Mouse (Mus musculus): ENCODE data around the gene Sh3kbp1. TPM values are rescaled to one million over a fixed set of nuclear protein-coding genes. Genes with fewer than 3 reads are reported as not detected.

Sh3kbp1 gene
- polyA plus RNA-seq, 2 experiments: 4.0 to 9.9 TPM

DNA sequence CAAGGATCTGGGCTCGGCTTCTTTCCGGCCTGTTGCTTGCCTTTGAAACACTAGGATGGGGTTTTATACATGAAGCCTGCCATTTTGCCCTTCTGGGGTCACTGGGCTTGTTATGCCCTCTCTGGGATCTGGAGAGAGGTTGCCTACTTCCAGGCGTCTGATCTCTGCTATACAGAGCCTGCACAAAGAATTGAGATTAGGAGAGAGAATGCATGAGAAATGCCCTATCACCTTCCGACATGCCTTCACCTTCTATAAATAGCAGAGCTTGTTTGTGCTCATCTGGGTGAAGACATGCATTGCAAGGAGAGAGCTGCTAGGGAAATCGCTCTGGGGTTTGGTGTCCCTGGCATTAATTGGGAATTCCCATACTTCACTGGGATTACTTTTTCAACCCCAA, 301.1 kb downstream of the Sh3kbp1 start:
- 47% methylated on average over 5 of the region's 5 CpGs for WGBS (ENCODE audit: insufficient replicate concordance)
- H3K36me3 ChIP-seq (replicated peaks; ENCODE audit: control insufficient read depth, insufficient read depth, low read depth): no peaks in the 10 kb centered on the region
- TF ChIP-seq EP300 (IDR thresholded peaks at IDR 0.05; ENCODE audit: low read depth) (no peak), CTCF (IDR thresholded peaks at IDR 0.05; ENCODE audit: low read depth) (no peak)
- ATAC-seq (ENCODE audit: insufficient read depth): no peak
- no peak overlapping the region for H3K9ac ChIP-seq (replicated peaks)
- H3K9me3 ChIP-seq (ENCODE audit: control insufficient read depth, low read length): no peaks in the 10 kb centered on the region
- no peak overlapping the region for H3K27ac ChIP-seq
- H3K4me1 ChIP-seq (replicated peaks; ENCODE audit: control insufficient read depth in 2 of 2, insufficient read depth in 2 of 2, low read length in 1 of 2): no peaks in the 10 kb centered on the region
- H3K27me3 ChIP-seq (ENCODE audit: control insufficient read depth, insufficient read depth, low read length): no peaks in the 10 kb centered on the region
- no peak for DNase-seq (ENCODE audit: low read depth in 3 of 3, low spot score in 3 of 3)
- H3K4me2 ChIP-seq (ENCODE audit: low read depth): no peak overlapping the region
- H3K4me3 ChIP-seq (ENCODE audit: insufficient read depth in 1 of 2, low read depth in 2 of 2, low read length in 2 of 2): no peak overlapping the region

- no peak for DNase-seq (ENCODE audit: low read depth in 3 of 3, low spot score in 3 of 3)
- Histone ChIP-seq H3K36me3 (replicated peaks; ENCODE audit: control insufficient read depth, insufficient read depth, low read depth) (no peaks in the 10 kb centered on the region), H3K4me1 (replicated peaks; ENCODE audit: control insufficient read depth in 2 of 2, insufficient read depth in 2 of 2, low read length in 1 of 2) (no peaks in the 10 kb centered on the region), H3K9ac (replicated peaks) (no peak overlapping the region), H3K4me2 (ENCODE audit: low read depth) (no peak overlapping the region), H3K9me3 (ENCODE audit: control insufficient read depth, low read length) (no peaks in the 10 kb centered on the region), H3K27ac (no peak overlapping the region), H3K27me3 (ENCODE audit: control insufficient read depth, insufficient read depth, low read length) (no peaks in the 10 kb centered on the region), H3K4me3 (ENCODE audit: insufficient read depth in 1 of 2, low read depth in 2 of 2, low read length in 2 of 2) (no peak overlapping the region)
- TF ChIP-seq EP300 (IDR thresholded peaks at IDR 0.05; ENCODE audit: low read depth) (no peak), CTCF (IDR thresholded peaks at IDR 0.05; ENCODE audit: low read depth) (no peak)
- WGBS (ENCODE audit: insufficient replicate concordance): 48% methylated on average over 3 of the region's 3 CpGs
- no peak for ATAC-seq (ENCODE audit: insufficient read depth)
These were observed 301.8 kb downstream of the Sh3kbp1 start for GRCm38 (mm10) chrX:159928834-159929233.

DNA sequence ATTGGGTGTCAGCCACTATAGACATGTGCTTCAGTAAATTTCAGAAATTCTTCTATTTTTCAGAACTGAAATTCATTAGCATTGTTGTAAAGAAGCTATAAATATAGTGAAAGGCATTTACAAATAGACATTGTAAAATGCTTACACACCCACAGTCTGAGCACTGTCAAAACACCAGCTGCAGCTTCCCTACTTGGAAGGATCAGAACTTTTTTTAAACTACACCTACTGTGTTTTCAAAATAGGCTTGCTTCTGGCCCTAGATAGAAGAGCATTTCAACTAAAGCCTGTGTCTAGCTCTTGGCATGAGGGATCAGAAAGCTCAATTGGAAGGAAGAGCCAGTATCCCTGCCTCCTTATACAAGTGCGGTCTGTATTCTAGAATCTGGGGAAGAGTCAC, 305.0 kb downstream of the Sh3kbp1 start:
- no peaks in the 10 kb centered on the region for H3K36me3 ChIP-seq (replicated peaks; ENCODE audit: control insufficient read depth, insufficient read depth, low read depth)
- no peak overlapping the region for H3K4me2 ChIP-seq (ENCODE audit: low read depth)
- TF ChIP-seq CTCF (IDR thresholded peaks at IDR 0.05; ENCODE audit: low read depth): no peak
- no peak for TF ChIP-seq EP300 (IDR thresholded peaks at IDR 0.05; ENCODE audit: low read depth)
- DNase-seq (ENCODE audit: low read depth in 3 of 3, low spot score in 3 of 3) (no peak), ATAC-seq (ENCODE audit: insufficient read depth) (no peak)
- H3K9ac ChIP-seq (replicated peaks): no peak overlapping the region
- 75% methylated on average over 1 of the region's 1 CpGs for WGBS (ENCODE audit: insufficient replicate concordance)
- no peak overlapping the region for H3K4me3 ChIP-seq (ENCODE audit: insufficient read depth in 1 of 2, low read depth in 2 of 2, low read length in 2 of 2)
- no peaks in the 10 kb centered on the region for H3K9me3 ChIP-seq (ENCODE audit: control insufficient read depth, low read length)
- H3K27me3 ChIP-seq (ENCODE audit: control insufficient read depth, insufficient read depth, low read length): no peaks in the 10 kb centered on the region
- H3K4me1 ChIP-seq (replicated peaks; ENCODE audit: control insufficient read depth in 2 of 2, insufficient read depth in 2 of 2, low read length in 1 of 2): no peaks in the 10 kb centered on the region
- H3K27ac ChIP-seq: no peak overlapping the region

GRCm38 (mm10) chrX:159942569-159942968, 315.5 kb downstream of the Sh3kbp1 start:
- no peak for ATAC-seq (ENCODE audit: insufficient read depth)
- 61% methylated on average over 2 of the region's 2 CpGs for WGBS (ENCODE audit: insufficient replicate concordance)
- TF ChIP-seq EP300 (IDR thresholded peaks at IDR 0.05; ENCODE audit: low read depth): no peak
- no peak for TF ChIP-seq CTCF (IDR thresholded peaks at IDR 0.05; ENCODE audit: low read depth)

GRCm38 (mm10) chrX:159943586-159943985, 316.5 kb downstream of the Sh3kbp1 start:
- H3K9me3 ChIP-seq (ENCODE audit: control insufficient read depth, low read length): no peaks in the 10 kb centered on the region
- no peak overlapping the region for H3K9ac ChIP-seq (replicated peaks)
- H3K27me3 ChIP-seq (ENCODE audit: control insufficient read depth, insufficient read depth, low read length): no peaks in the 10 kb centered on the region
- no peaks in the 10 kb centered on the region for H3K36me3 ChIP-seq (replicated peaks; ENCODE audit: control insufficient read depth, insufficient read depth, low read depth)
- H3K4me2 ChIP-seq (ENCODE audit: low read depth): no peak overlapping the region
- ATAC-seq (ENCODE audit: insufficient read depth): no peak
- DNase-seq (ENCODE audit: low read depth in 3 of 3, low spot score in 3 of 3): no peak
- WGBS (ENCODE audit: insufficient replicate concordance): 62% methylated on average over 1 of the region's 1 CpGs
- TF ChIP-seq EP300 (IDR thresholded peaks at IDR 0.05; ENCODE audit: low read depth): no peak
- TF ChIP-seq CTCF (IDR thresholded peaks at IDR 0.05; ENCODE audit: low read depth): no peak
- H3K4me3 ChIP-seq (ENCODE audit: insufficient read depth in 1 of 2, low read depth in 2 of 2, low read length in 2 of 2): no peak overlapping the region
- H3K27ac ChIP-seq: no peak overlapping the region
- H3K4me1 ChIP-seq (replicated peaks; ENCODE audit: control insufficient read depth in 2 of 2, insufficient read depth in 2 of 2, low read length in 1 of 2): no peaks in the 10 kb centered on the region

More at GRCm38 (mm10) chrX:159942569-159942968, 315.5 kb downstream of the Sh3kbp1 start:
- Histone ChIP-seq H3K27me3 (ENCODE audit: control insufficient read depth, insufficient read depth, low read length) (no peaks in the 10 kb centered on the region), H3K4me2 (ENCODE audit: low read depth) (no peak overlapping the region), H3K9ac (replicated peaks) (no peak overlapping the region), H3K27ac (no peak overlapping the region), H3K4me3 (ENCODE audit: insufficient read depth in 1 of 2, low read depth in 2 of 2, low read length in 2 of 2) (no peak overlapping the region), H3K4me1 (replicated peaks; ENCODE audit: control insufficient read depth in 2 of 2, insufficient read depth in 2 of 2, low read length in 1 of 2) (no peaks in the 10 kb centered on the region), H3K36me3 (replicated peaks; ENCODE audit: control insufficient read depth, insufficient read depth, low read depth) (no peaks in the 10 kb centered on the region), H3K9me3 (ENCODE audit: control insufficient read depth, low read length) (no peaks in the 10 kb centered on the region)
- DNase-seq (ENCODE audit: low read depth in 3 of 3, low spot score in 3 of 3): no peak

Data from liver, embryonic 14.5 days (tissue).